Mouse (Mus musculus): ENCODE measurements around the gene Gm10228. TPM values are rescaled to one million over a fixed set of nuclear protein-coding genes. Genes with fewer than 3 reads are reported as not detected.
"Not testable (repeated sequence)": the region's sequence is repeated elsewhere in the genome, so short reads cannot be mapped to it uniquely, and the experiment has no call there.

The Gm10228 gene
- total RNA-seq (2021) = not detected

DNA sequence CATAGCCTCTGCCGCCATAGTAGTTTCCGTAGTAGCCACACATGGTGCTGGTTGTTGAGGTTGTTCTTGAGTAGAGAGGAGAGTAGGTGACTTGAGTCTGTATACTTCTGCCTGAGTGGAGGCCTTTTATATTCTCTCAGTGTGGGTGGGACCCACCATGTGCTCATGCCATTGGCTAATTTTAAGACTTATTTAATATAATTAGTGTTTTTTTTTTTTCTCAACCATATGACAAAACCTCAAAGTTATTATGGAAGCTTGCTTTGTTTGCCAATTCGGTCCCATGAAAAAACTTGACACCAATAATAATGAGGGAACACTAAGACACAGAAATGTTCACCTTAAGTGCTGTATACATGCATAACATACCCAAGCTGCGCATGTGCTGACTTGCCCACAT, at the start of gene Gm10228:
Gm10228 (minus strand) TSS at position 101 of the 400 bp plus-strand sequence.
- DNase-seq (ENCODE audit: low spot score in 2 of 2); intact Hi-C loops (cut with DNase I): not testable (repeated sequence)

DNA sequence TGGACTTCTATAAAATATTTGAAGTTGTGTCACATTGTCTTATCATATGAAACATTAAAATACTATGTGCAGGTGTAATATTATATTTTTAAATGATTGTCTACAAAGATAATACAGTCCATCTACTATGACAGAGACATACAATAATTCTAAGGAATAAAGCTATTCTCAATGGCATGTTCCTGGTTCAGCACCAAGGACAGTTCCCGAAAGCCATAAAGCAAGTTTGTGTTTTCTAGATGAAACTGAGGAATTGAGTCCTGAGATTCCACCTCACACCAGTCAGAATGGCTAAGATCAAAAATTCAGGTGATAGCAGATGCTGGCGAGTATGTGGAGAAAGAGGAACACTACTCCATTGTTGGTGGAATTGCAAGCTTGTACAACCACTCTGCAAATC, 29.8 kb upstream of the Gm10228 start:
- DNase-seq (ENCODE audit: low spot score in 2 of 2); intact Hi-C loops (cut with DNase I): not testable (repeated sequence)

- DNase-seq (ENCODE audit: low spot score in 2 of 2); intact Hi-C loops (cut with DNase I): not testable (repeated sequence)
Observed at GRCm38 (mm10) chr16:89063902-89064301, 22.6 kb upstream of the Gm10228 start, which contains the start of gene 1110025L11Rik. Gene 1110025L11Rik (minus strand): TSS chr16:89064002.

- intact Hi-C loops (cut with DNase I) = no loop called here
- no peak for DNase-seq (ENCODE audit: low spot score in 2 of 2)
Observed at GRCm38 (mm10) chr16:89047783-89048182, 6.5 kb upstream of the Gm10228 start, which contains the start of gene Krtap6-5. Gene Krtap6-5 (minus strand): TSS chr16:89047883.

GRCm38 (mm10) chr16:89031399-89031798, 9.9 kb downstream of the Gm10228 start, which contains the start of gene Krtap6-1:
Gene Krtap6-1 (plus strand): TSS chr16:89031699.
- DNase-seq (ENCODE audit: low spot score in 2 of 2); intact Hi-C loops (cut with DNase I): not testable (repeated sequence)

DNA sequence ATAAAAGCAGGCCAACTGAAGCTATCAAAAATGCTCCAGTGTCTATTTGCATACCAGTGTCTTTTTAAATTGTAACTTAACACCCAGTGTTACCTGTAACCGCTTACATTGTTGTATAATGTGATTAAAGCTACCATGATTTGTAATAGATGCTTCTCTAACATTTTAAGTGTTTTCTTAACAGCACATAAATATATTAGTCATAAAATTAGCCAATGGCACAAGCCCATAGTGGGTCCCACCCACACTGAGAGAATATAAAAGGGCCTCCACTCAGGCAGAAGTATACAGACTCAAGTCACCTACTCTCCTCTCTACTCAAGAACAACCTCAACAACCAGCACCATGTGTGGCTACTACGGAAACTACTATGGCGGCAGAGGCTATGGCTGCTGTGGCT, 26.3 kb downstream of the Gm10228 start, which contains the start of gene Gm10229:
Gm10229 (plus strand) TSS at position 301 of the 400 bp plus-strand sequence.
- intact Hi-C loops (cut with DNase I); DNase-seq (ENCODE audit: low spot score in 2 of 2): not testable (repeated sequence)

- intact Hi-C loops (cut with DNase I) = no loop called here
- no peak for DNase-seq (ENCODE audit: low spot score in 2 of 2)
Observed at GRCm38 (mm10) chr16:89013973-89014372, 27.3 kb downstream of the Gm10228 start.

GRCm38 (mm10) chr16:89010659-89011058, 30.6 kb downstream of the Gm10228 start, which contains the start of gene Krtap22-2:
Gene Krtap22-2 (minus strand): TSS chr16:89010759.
- DNase-seq (ENCODE audit: low spot score in 2 of 2) = no peak
- intact Hi-C loops (cut with DNase I) = no loop called here

Other genes starting within 250 kb of the Gm10228 start
- gene Gm20741, start 229.3 kb downstream of the Gm10228 start, total RNA-seq (2021) = not detected
- not detected for gene Krtap15, start 221.3 kb downstream of the Gm10228 start, total RNA-seq (2021)
- not detected for gene Krtap14, start 215.3 kb downstream of the Gm10228 start, total RNA-seq (2021)
- gene Krtap19-1, start 172.1 kb downstream of the Gm10228 start, total RNA-seq (2021) = not detected
- not detected for gene Krtap19-2, start 167.2 kb downstream of the Gm10228 start, total RNA-seq (2021)
- not detected for gene Krtap19-3, start 163.4 kb downstream of the Gm10228 start, total RNA-seq (2021)
- not detected for gene Krtap19-4, start 156.4 kb downstream of the Gm10228 start, total RNA-seq (2021)
- not detected for gene Krtap19-5, start 145.0 kb downstream of the Gm10228 start, total RNA-seq (2021)
- gene Krtap19-9b, start 109.2 kb downstream of the Gm10228 start, total RNA-seq (2021) = not detected
- gene Krtap16-3, start 78.6 kb downstream of the Gm10228 start, total RNA-seq (2021) = not detected
- not detected for gene Krtap22-2, start 30.7 kb downstream of the Gm10228 start, total RNA-seq (2021)
- not detected for gene Gm10229, start 26.2 kb downstream of the Gm10228 start, total RNA-seq (2021)
- not detected for gene Krtap6-1, start 9.8 kb downstream of the Gm10228 start, total RNA-seq (2021)
- gene Krtap6-5, start 6.4 kb upstream of the Gm10228 start, total RNA-seq (2021) = not detected
- not detected for gene 1110025L11Rik, start 22.5 kb upstream of the Gm10228 start, total RNA-seq (2021)
- gene Krtap6-3, start 42.5 kb upstream of the Gm10228 start, total RNA-seq (2021) = not detected
- gene Gm6358, start 99.4 kb upstream of the Gm10228 start, total RNA-seq (2021) = not detected
- gene Gm10061, start 109.6 kb upstream of the Gm10228 start, total RNA-seq (2021) = not detected
- gene Gm9789, start 116.5 kb upstream of the Gm10228 start, total RNA-seq (2021) = not detected
- not detected for gene Gm7735, start 128.0 kb upstream of the Gm10228 start, total RNA-seq (2021)
- gene 1110057P08Rik, start 133.3 kb upstream of the Gm10228 start, total RNA-seq (2021) = not detected
- not detected for gene Krtap20-2, start 164.4 kb upstream of the Gm10228 start, total RNA-seq (2021)